Mouse (Mus musculus) B cell, adult 2 months (primary cell): Measurements from ENCODE around the gene Ndufc1.
A peak's percentile ranks its signal among the peaks of the same experiment; 100 is the strongest.
"Not testable (repeated sequence)": the region's sequence is repeated elsewhere in the genome, so short reads cannot be mapped to it uniquely, and the experiment has no call there.

Experiments used
- DNase-seq, 2 experiments: peaks; one replicate each; pipeline ENCODE4 v3.0.0; 2022

Gene Ndufc1

GRCm38 (mm10) chr3:51364703-51365516 lies 43.9 kb downstream of the Ndufc1 start:
- peak; percentile 77 to 80 for DNase-seq

GRCm38 (mm10) chr3:51361066-51361465 lies 47.7 kb downstream of the Ndufc1 start:
- DNase-seq: no peak

DNA sequence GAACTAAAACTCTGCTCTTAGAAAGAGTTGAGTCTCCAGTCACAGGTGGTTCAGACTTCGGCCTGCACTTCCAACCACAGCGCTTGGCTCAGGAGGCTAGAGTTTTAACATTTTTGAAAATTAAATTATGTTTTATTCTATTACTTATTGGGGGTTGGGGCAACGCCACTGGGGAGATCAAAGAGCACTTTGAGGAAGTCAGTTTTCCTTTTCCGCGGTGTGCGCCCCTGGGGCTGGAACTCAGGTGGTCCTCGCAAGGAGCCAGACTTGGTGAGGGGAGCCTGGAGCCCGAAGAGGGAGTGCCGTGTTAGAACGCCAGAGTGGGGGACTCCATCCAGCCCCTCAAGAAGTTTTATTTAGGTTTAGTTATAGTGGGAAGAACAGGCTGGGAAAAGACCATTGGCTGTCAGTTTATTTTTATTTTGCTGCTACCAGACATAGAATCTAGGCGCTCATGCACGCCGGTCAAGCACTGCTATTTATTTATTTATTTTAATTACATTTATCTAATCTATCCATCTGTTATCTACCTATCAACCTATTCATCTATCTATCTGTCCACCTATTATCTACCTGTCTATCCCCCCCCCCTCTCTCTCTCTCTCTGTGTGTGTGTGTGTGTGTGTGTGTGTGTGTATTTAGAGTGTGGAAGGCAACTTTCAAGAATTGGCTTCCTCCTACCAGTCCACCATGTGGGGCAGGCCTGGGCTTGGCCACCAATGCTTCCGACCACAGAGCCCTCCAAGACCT lies 49.1 kb downstream of the Ndufc1 start:
- DNase-seq: no peak

GRCm38 (mm10) chr3:51358660-51359557 lies 49.9 kb downstream of the Ndufc1 start:
- peak; percentile 91 to 93 for DNase-seq

- peak; percentile 90 for DNase-seq
These were observed 50.6 kb downstream of the Ndufc1 start for GRCm38 (mm10) chr3:51358181-51358580.

GRCm38 (mm10) chr3:51357624-51358023 lies 51.2 kb downstream of the Ndufc1 start:
- no peak for DNase-seq

GRCm38 (mm10) chr3:51357078-51357477 lies 51.7 kb downstream of the Ndufc1 start:
- DNase-seq: no peak

DNA sequence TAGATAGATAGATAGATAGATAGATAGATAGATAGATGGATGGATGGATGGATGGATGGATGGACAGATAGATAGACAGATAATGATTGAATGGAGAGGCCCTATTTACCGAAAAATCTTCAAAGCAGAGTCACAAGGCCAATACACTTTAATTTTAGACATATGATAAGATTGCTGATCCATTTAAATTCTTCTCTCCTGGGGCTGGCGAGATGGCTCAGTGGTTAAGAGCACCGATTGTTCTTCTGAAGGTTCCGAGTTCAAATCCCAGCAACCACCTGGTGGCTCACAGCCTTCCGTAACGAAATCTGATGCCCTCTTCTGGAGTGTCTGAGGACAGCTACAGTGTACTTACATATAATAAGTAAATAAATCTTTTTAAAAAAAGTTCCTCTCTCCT lies 53.8 kb downstream of the Ndufc1 start:
- not testable (repeated sequence) for DNase-seq
